Mouse (Mus musculus) intestine, embryonic 14.5 days (tissue): ENCODE data around the gene Stambp. TPM values are rescaled to one million over a fixed set of nuclear protein-coding genes. Genes with fewer than 3 reads are reported as not detected.

ENCODE experiments used
- ATAC-seq: fragments of 200-750 bp; cut with Nextera tagmentation; replicated peaks from 2 replicates; pipeline ENCODE4 v1.8.0; 2017; ENCODE audit warnings: low read depth, moderate number of reproducible peaks, moderate TSS enrichment, moderate library complexity; ENCODE audit not compliant: low FRiP score, low TSS enrichment
- DNase-seq: peaks from one replicate; pipeline ENCODE4 v3.0.0-alpha.2; 2018; ENCODE audit warnings: low spot score
- H3K27ac ChIP-seq: fragments of 300-500 bp; sonication (generic); 2 replicates; pipeline ENCODE4 v1.5.1; 2014; ENCODE audit warnings: low read depth, mild to moderate bottlenecking, control low read depth
- H3K27me3 ChIP-seq: fragments of 300-500 bp; sonication (generic); replicated peaks from 2 replicates; pipeline ENCODE4 v1.6.1; 2014; ENCODE audit warnings: low read length, control low read depth; ENCODE audit not compliant: control insufficient read depth, insufficient read depth
- H3K36me3 ChIP-seq: fragments of 300-500 bp; sonication (generic); 2 replicates; pipeline ENCODE4 v1.6.1; 2014; ENCODE audit warnings: low read length, control low read depth; ENCODE audit not compliant: control insufficient read depth, insufficient read depth
- H3K4me1 ChIP-seq: fragments of 300-500 bp; sonication (generic); replicated peaks from 2 replicates; pipeline ENCODE4 v1.6.1; 2014; ENCODE audit warnings: low read length, control low read depth, mixed read lengths; ENCODE audit not compliant: control insufficient read depth, insufficient read depth
- H3K4me2 ChIP-seq: fragments of 300-500 bp; sonication (generic); 2 replicates; pipeline ENCODE4 v1.6.1; 2014; ENCODE audit warnings: low read length
- H3K4me3 ChIP-seq: fragments of 300-500 bp; sonication (generic); 2 replicates; pipeline ENCODE4 v1.5.1; 2014; ENCODE audit warnings: low read depth, low read length, control low read depth, mixed read lengths
- H3K9ac ChIP-seq: fragments of 300-500 bp; sonication (generic); 2 replicates; pipeline ENCODE4 v1.6.1; 2014; ENCODE audit warnings: mild to moderate bottlenecking, low read length
- H3K9me3 ChIP-seq: fragments of 300-500 bp; sonication (generic); 2 replicates; pipeline ENCODE4 v1.6.1; 2016; ENCODE audit warnings: low read length, control low read depth; ENCODE audit not compliant: control insufficient read depth
- WGBS: fragments of 180-500 bp; shearing (Covaris S2); extraction: QIAGEN DNeasy Blood & Tissue Kit; methylation state at CpG from one replicate; pipeline ENCODE4 v1.1.7; 2014; 5-methylcytosine and 5-hydroxymethylcytosine counted together
- polyA plus RNA-seq: library from polyadenylated mRNA; unstranded; fragments of >200 nt; fragmentation: Nextera tagmentation; extraction: Ambion mirVana; gene quantifications from 2 replicates; pipeline ENCODE4 v1.2.1, GENCODE M21; 2014

The Stambp gene
- polyA plus RNA-seq, 1 experiment from 2014 or later: 23.8 TPM

- no peak overlapping the region for H3K9ac ChIP-seq
- ATAC-seq (no peak), DNase-seq (no peak)
- no peaks in the 10 kb centered on the region for H3K27me3 ChIP-seq
- no peak overlapping the region for H3K4me3 ChIP-seq
- peaks cover 27% of the 10 kb centered on the region; the same call in 1 of the 2 replicates for H3K36me3 ChIP-seq
- no peak overlapping the region for H3K4me2 ChIP-seq
- H3K4me1 ChIP-seq: peaks cover 4% of the 10 kb centered on the region; the same call in 1 of the 2 replicates
- no peak overlapping the region for H3K27ac ChIP-seq
- H3K9me3 ChIP-seq: no peaks in the 10 kb centered on the region
- WGBS: 81% methylated on average over 3 of the region's 3 CpGs
These were observed 53.9 kb downstream of the Stambp start for GRCm38 (mm10) chr6:83518637-83519036.

GRCm38 (mm10) chr6:83515172-83515571 lies 57.4 kb downstream of the Stambp start:
- WGBS: 77% methylated on average over 3 of the region's 3 CpGs
- no peak overlapping the region for H3K27ac ChIP-seq
- H3K4me3 ChIP-seq: no peak overlapping the region
- H3K4me1 ChIP-seq: no peaks in the 10 kb centered on the region
- DNase-seq (no peak), ATAC-seq (no peak)
- no peaks in the 10 kb centered on the region for H3K9me3 ChIP-seq
- no peak overlapping the region for H3K4me2 ChIP-seq
- no peak overlapping the region for H3K9ac ChIP-seq
- no peaks in the 10 kb centered on the region for H3K27me3 ChIP-seq
- peaks cover 23% of the 10 kb centered on the region; the same call in 1 of the 2 replicates for H3K36me3 ChIP-seq

- no peak overlapping the region for H3K4me2 ChIP-seq
- H3K4me1 ChIP-seq: no peaks in the 10 kb centered on the region
- H3K9me3 ChIP-seq: no peaks in the 10 kb centered on the region
- 38% methylated on average over 1 of the region's 1 CpGs for WGBS
- no peak overlapping the region for H3K27ac ChIP-seq
- no peak overlapping the region for H3K9ac ChIP-seq
- H3K27me3 ChIP-seq: no peaks in the 10 kb centered on the region
- peaks cover 19% of the 10 kb centered on the region; the same call in 1 of the 2 replicates for H3K36me3 ChIP-seq
- ATAC-seq (no peak), DNase-seq (peak; percentile 71)
- H3K4me3 ChIP-seq: no peak overlapping the region
These were observed 60.0 kb downstream of the Stambp start for GRCm38 (mm10) chr6:83512495-83512894.

GRCm38 (mm10) chr6:83510210-83510609 lies 62.3 kb downstream of the Stambp start:
- no peak for DNase-seq
- H3K9me3 ChIP-seq: no peaks in the 10 kb centered on the region
- H3K4me2 ChIP-seq: no peak overlapping the region
- H3K4me3 ChIP-seq: no peak overlapping the region
- 56% methylated on average over 2 of the region's 2 CpGs for WGBS
- no peak overlapping the region for H3K9ac ChIP-seq
- no peak overlapping the region for H3K27ac ChIP-seq
- 0 out of 2 replicates have a peak, but pooled peaks cover 12% of the 10 kb centered on the region for H3K36me3 ChIP-seq
- peaks cover 8% of the 10 kb centered on the region for H3K4me1 ChIP-seq
- no peak for ATAC-seq
- H3K27me3 ChIP-seq: no peaks in the 10 kb centered on the region

- H3K4me3 ChIP-seq: no peak overlapping the region
- no peaks in the 10 kb centered on the region for H3K27me3 ChIP-seq
- 0 out of 2 replicates have a peak, but pooled peaks cover 6% of the 10 kb centered on the region for H3K36me3 ChIP-seq
- no peak overlapping the region for H3K27ac ChIP-seq
- peaks cover 9% of the 10 kb centered on the region for H3K4me1 ChIP-seq
- H3K9me3 ChIP-seq: no peaks in the 10 kb centered on the region
- H3K9ac ChIP-seq: no peak overlapping the region
- ATAC-seq (no peak), DNase-seq (no peak)
- WGBS: 42% methylated on average over 8 of the region's 8 CpGs
- H3K4me2 ChIP-seq: no peak overlapping the region
These were observed 63.1 kb downstream of the Stambp start for GRCm38 (mm10) chr6:83509442-83509841.

GRCm38 (mm10) chr6:83507168-83507546 lies 65.4 kb downstream of the Stambp start:
- Histone ChIP-seq H3K27me3 (no peaks in the 10 kb centered on the region), H3K4me2 (peak overlapping the region; percentile 52), H3K9ac (peak overlapping the region; percentile 31), H3K27ac (peak overlapping the region; percentile 93), H3K9me3 (no peaks in the 10 kb centered on the region), H3K4me1 (peaks cover 9% of the 10 kb centered on the region), H3K4me3 (peak overlapping the region; percentile 85), H3K36me3 (0 out of 2 replicates have a peak, but pooled peaks cover 5% of the 10 kb centered on the region)
- ATAC-seq (peak; percentile 15; the same call in 1 of the 2 replicates), DNase-seq (peak; percentile 69)
- 19% methylated on average over 6 of the region's 6 CpGs for WGBS

- H3K9me3 ChIP-seq: no peaks in the 10 kb centered on the region
- H3K4me2 ChIP-seq: peak within 1 kb of the TSS; percentile 52
- H3K27ac ChIP-seq: peak within 1 kb of the TSS; percentile 93
- H3K9ac ChIP-seq: peak within 1 kb of the TSS; percentile 83
- H3K4me1 ChIP-seq: peaks cover 9% of the 10 kb centered on the region
- DNase-seq: peak; percentile 93
- peak within 1 kb of the TSS; percentile 85 for H3K4me3 ChIP-seq
- WGBS: under 1% methylated on average over 54 of the region's 54 CpGs
- H3K27me3 ChIP-seq: no peaks in the 10 kb centered on the region
- H3K36me3 ChIP-seq: no peaks in the 10 kb centered on the region
- ATAC-seq: peak; percentile 98
These were observed 66.0 kb downstream of the Stambp start, which contains the start of gene Dguok for GRCm38 (mm10) chr6:83506258-83507167. Gene Dguok, minus strand, starts transcription at chr6:83506969.

- DNase-seq: no peak
- Histone ChIP-seq H3K4me3 (peak overlapping the region; percentile 85), H3K9ac (peak overlapping the region; percentile 83), H3K9me3 (no peaks in the 10 kb centered on the region), H3K36me3 (no peaks in the 10 kb centered on the region), H3K27me3 (no peaks in the 10 kb centered on the region), H3K27ac (no peak overlapping the region), H3K4me2 (peak overlapping the region; percentile 52), H3K4me1 (peaks cover 9% of the 10 kb centered on the region)
- 94% methylated on average over 4 of the region's 4 CpGs for WGBS
- no peak for ATAC-seq
These were observed 67.0 kb downstream of the Stambp start for GRCm38 (mm10) chr6:83505554-83505953.
